Mouse (Mus musculus): ENCODE measurements around the gene Upf1.

The Upf1 gene

DNA sequence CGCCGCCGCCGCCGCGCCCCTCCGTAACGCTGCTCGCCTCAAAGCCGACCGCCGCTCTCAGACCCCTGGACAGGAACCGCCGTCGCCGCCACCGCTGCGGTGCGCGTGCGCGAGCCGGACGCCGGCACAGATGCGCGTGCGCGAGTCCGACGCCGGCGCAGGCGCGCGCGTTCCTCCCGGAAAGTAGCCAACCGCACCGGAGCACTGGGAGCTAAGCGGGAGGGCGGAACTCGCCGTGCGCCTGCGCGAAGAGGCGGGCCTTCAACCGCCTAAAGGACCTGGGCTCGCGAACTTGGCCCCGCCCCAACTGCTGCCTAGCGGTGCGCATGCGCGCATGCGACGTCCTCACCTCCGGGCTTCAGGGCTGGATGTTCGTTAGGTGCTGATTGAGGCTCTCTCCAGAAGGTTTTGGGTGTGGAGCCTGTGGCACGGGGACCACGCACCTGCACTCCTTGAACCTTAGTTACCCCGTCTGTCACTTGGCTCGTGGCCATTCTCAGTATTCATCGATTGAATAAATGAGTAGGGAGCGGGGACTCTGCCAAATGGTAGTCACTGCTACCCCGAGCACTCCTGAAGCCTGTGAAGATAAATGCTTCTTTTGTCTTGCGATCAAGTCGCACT, at the start of gene Upf1:
Gene Upf1, minus strand, starts transcription at position 85 of the 624 bp plus-strand sequence.
- peak; percentile 100 for DNase-seq

DNA sequence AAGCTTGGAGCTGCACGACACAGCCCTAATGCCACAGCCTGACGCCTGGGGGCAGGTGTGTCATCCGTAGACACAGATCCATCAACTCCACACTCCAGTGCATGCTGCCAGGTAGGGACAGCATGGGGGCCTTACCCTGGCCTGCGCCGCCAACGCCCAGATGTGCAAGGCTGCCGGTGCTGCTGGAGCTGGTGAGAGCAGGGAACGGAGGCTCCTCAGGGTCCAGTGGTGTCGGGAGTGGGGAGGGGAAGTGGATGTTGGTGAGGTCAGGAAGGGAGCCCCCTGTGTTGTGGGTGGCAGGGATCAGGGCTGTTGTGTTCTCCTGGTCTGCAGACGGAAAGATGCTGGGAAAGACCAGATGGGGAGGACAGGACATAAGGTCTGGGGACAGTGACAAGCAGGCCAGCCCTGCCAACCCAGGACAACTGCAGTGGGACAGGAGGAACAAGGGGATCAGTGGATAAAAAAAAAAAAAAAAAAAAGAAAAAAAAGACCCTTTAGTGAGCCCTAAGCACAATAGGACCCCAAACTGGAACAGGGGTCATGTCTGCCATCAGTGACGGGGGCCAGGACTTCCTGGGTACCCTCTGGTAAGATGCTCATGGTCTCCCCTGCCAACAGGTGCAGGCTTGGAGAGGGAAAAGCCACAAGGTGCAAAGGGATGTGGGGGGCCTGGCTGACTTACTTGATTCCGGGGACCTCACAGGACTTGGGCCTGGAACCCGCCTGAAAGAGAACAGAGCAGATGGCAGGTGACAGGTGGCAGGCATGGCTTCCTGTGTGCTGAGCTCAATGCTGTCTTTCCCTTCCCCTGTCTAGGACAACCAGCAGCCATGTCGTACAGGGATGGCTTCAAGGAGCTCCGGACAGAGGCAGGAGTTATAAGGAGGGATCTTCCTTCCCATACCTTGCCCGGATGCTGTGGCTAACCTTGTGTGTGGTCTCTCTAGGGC, 44.8 kb upstream of the Upf1 start:
- DNase-seq: no peak

DNA sequence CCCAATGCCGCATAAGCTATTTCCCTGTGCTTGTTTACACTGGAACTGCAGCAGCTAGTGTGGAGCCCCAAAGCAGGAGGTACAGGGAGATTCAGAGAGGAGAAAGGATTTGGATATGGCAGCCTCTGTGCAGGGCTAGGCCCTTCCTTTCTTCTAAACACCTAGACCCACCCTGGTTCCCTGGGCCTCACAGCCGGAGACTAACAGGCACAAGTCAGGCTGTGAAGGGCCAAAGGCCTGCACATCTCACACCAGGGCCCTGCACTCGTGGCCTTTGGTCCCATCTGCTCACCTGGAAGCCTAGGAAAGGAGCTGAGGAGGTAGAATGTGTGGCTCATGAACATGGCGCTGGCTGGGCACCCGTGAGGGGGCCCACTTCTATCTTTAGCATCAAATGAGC, 43.1 kb upstream of the Upf1 start:
- DNase-seq: no peak

DNA sequence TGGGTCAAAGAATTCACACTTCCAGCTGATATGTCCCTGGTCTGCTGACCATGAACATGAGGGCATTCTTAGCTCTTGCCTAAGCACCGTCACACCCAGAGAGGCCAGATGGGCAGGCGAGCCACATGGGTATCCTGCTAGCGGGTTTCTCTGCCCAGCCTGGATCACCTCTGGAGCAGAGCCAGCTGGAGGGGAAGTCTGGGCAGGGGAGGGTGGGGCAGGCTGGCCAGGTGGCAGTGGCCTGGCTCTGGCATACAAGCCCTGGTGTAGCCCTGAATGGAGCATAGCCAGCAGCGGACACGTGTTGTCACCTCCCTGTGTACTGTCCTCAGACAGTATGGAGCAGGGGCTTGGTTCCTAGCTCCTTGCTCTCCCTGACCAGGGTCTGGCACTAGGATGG, 42.6 kb upstream of the Upf1 start:
- no peak for DNase-seq

DNA sequence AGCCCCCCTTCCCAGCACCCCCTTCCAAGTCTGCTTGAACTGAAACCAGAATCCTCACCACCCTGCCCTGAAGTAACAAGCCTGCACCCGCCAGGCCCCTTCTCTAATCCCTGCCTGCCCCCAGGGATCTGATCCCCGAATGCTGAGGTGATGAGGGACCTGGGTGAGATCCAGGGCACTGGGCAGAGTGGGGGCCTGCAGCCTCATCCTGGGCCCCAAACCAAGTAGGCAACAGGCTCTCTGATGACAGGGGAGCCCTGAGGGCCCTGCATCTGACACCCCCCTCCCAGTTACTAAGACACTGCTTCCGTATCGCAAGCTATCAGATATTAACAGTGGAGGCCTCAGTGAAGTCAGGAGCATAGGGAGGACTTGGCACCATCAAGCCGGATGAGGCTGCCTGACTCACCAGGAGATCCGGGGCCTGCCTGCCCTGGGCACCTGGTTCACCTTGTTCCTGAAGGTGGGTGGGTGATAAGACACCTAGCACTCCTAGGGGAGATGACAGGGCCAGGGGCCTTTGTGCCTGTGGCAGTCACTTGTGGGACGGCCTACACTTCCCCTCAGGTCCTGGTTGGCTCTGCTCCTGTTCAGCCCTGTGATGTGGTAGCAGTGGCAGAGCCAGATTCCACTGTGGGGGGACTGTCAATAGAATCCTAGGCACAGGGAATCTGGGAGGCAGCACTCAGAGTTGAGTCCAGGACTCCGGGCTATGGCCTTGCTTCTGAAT, 41.4 kb upstream of the Upf1 start:
- no peak for DNase-seq

DNA sequence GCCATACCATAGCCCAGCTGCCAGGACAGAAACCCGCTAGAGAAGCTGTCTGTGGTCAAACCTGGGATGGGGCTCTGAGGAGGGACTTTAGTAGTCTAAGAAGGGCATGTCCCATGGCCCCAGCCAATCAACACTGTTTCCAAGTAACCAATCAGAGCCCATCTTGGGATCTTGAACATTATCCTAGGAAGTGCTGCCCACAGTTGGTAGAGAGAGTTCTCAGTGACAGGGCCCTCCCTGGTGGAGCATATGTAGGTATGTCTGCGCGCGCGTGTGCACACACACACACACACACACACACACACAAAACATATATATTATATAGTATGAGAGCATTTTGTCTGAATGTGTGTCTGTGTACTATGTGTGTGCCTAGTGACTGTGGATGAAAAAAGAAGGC, 40.0 kb upstream of the Upf1 start:
- DNase-seq: no peak

DNA sequence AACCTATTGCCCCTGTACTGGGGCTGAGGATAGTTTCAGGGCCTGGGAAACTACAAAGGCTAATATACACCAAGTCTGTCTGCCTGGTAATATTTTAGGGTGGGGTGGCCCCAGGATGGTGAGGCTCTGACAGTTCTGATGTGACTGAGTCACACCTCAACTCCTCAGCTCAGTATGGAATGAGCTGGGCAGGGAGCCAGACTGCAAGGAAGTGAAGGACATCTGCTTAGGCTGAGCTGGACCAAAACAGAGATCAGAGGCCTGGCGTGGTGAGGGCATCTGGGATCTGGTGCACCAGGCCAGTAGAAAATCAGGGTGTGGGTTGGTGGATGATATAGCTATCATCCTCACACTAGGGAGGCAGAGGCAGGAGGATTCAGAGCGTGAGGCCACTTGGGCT, 36.6 kb upstream of the Upf1 start:
- DNase-seq: no peak

DNA sequence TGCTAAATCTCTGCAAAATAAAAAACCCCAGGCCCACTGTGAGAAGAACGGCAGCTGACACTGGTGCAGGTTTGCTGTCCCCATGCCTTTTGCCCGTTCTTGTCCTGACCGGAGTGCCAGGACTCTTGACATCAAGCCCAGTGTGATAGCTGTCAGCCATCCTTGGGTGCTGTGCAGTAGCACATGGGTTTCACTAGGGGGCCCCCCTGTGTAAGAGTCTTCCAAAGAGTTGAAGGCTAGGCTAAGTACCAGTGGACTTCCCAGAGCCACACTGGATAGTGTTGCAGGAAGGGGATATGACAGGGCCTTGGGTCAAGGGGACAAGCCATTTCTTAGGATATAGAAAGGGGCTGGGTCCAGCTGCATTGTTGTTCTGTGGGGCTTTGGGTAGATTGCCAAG, 30.2 kb upstream of the Upf1 start:
- peak; percentile 38 for DNase-seq

DNA sequence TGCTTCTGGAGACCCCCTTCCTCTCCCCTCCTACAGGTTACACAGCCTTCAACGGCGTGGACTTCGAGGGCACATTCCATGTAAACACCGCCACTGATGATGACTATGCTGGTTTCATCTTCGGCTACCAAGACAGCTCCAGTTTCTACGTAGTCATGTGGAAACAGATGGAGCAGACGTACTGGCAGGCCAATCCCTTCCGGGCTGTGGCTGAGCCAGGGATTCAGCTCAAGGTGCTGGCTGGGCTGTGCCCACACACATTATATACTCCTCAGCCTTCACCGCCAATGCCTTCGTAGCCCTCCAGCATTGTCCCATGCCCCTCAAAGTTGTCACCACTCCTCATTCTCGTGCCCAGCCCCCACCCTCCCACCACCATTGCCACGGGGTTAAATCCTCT, 27.0 kb upstream of the Upf1 start:
- DNase-seq: peak; percentile 42

DNA sequence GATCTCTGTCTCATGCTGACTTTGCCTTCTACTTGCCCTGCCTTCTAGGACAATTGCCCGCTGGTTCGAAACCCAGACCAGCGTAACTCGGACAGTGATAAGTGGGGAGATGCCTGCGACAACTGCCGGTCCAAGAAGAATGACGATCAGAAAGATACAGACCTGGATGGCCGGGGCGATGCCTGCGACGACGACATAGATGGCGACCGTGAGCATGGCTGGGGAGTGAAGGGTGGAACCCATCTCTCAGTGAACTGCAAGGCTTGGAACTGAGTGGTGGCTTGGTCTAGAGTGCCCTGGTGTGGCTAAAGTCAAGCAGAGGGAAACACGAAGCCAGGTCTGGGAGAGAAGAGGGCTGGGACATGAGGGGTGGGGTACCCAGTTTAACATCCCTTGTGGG, 24.0 kb upstream of the Upf1 start:
- DNase-seq: no peak

DNA sequence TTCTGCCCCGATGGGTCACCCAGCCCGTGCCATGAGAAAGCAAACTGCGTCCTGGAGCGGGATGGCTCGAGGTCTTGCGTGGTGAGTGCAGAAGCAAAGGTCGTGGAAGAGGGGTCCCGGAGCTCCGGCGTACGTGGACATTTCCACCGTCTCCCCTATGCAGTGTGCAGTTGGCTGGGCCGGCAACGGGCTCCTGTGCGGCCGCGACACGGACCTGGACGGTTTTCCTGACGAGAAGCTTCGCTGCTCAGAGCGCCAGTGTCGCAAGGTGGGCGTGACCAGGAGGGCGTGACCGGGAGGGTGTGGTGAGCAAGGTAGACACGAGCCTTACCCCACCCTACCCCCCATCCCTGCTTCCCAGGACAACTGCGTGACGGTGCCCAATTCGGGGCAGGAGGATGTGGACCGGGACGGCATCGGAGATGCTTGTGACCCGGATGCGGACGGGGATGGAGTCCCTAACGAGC, 23.2 kb upstream of the Upf1 start:
- DNase-seq: no peak

DNA sequence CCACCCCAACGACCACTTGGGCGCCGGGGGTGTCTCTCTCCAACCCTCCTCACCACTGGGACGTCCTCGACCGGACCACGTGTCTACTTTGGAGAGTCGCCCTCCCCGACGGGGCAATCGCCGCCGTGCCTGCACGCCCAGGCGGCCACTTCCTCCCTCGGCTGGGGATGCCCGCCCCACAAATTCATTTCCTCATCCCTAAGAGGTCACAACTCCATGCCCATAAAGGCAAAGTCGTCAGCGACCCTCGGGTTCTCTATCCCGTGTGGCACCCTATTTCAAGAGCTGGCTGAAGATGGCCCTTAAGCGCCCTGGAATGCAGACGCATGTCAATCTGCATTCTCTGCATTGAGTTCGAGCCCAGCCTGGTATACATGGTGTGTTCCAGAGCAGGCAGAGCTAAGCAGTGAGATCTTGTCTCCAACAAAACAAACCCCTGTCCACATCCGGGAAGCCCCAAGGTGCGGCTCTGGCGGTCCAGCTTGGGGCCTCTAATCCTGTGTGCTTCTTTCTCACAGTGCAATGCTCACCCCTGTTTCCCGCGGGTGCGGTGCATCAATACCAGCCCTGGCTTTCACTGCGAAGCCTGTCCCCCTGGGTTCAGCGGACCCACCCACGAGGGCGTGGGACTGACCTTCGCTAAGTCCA, 22.3 kb upstream of the Upf1 start:
- DNase-seq: no peak

DNA sequence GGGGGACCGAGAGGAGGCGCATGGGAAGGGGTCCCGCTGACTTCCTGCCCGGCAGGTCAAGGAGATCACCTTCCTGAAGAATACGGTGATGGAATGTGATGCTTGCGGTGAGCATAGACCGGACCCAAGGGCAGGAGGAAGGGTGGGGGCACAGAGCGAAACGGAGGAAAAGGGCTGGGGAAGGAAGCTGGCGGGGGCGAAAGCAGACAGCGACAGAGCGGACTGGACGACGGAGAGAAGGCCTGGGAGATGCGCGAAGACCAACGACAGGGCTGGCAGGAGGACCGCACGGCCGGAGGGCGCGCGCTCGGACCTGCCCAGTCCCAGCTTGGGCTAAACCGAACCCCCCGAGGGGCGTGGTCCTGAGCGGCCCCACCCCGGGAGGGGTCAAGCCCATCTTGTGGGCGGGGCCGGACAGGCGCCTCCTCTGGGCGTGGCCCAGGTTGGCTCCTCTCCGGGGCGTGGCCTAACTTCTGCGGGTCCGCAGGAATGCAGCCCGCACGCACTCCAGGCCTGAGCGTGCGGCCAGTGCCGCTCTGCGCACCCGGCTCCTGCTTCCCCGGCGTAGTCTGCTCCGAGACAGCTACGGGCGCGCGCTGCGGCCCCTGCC, 21.3 kb upstream of the Upf1 start:
- no peak for DNase-seq

DNA sequence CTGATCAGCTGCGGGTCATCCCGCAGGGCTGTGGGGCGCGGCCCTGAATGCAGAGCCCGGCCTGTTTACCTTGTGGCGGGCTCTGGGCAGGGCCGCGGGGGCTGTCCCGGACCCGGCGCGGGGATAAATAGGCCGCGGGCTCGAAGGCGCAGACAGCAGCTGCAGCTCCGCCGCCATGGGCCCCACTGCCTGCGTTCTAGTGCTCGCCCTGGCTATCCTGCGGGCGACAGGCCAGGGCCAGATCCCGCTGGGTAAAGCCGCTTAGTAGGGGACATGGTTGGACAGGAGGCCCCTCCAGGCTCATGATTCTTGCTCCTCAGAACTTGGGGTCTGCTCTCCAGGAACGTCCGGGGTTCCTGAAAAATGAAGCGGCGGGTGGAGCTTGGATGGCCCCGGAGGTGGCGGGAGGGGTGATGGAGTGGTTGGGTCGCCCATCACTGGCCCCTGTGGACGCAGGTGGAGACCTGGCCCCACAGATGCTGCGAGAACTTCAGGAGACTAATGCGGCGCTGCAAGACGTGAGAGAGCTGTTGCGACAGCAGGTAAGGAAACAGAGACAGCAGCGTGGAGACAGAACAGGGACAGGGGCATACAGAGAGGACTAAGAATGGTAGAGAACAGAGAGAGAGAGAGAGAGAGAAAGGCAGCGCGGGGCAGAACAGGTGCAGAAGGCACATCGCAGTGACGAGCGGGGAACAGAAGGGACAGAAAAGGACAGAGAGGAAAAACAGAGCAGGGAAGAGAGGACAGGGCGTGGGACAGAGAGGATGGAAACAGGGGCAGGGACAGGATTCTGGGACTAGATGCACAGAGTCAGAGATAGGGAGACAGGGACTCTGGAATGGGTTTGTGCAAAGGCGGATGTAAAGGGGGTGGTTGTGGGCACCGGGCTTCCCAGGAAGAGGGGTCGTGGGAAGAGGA, 20.6 kb upstream of the Upf1 start, which contains the start of gene Comp:
Gene Comp, plus strand, starts transcription at position 162 of the 921 bp plus-strand sequence.
- no peak for DNase-seq

DNA sequence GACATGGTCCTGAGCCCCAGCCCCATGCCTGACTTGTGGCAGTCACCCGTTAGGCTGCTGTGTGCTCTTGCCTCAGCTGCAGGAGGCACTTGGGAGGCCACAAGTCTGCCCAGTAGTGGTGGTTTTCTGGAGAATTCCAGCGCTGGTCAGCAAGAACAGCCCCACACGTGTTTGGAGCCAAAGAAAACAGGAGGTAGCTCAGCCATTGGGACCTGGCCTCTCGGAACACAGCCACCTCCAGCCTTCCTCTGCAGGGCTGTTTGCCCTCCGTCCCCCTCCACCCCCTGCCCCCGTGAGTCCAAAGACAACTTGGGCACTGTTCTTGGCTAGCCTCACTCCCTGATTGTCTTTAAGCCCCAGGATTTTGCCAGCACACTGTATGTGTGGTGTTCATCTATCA, 18.9 kb upstream of the Upf1 start:
- no peak for DNase-seq

DNA sequence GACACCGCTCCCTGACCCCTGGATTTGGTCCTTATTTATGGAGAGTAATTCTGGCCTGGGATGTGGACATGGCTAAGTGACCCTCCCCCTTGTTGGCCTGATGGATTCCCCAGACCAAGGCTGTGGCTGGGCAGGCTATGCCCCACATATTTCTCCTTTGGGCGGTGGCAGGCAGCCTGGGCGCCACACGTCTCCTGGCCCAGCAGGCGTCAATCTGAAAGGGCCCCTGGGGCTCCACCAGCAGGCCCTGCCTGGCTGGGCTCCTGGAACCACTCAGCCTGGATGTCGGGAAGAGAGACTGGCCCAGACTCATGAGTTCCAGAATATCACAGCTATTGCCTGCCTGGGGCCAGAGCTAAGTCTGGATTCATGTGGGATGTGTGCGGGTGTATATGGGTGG, 17.4 kb upstream of the Upf1 start:
- DNase-seq: no peak

DNA sequence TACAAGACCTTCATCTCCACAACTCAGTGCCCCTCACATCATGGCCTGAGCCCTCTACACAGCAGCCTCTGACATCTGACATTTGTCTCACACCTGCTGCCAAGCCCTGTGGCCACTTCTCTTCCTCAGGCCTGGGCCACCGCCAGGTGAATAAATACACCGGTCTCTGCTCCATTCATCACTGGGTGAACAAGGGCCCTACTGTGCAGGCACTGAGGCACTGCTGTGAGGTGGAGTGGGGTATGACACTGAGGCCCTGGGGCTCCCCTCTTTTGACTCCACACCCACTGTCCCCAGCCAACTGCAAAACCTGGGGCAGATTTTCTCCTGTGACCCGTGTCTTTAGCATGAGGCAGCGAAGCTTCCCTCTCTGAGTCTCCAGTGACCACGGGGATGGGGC, 13.5 kb upstream of the Upf1 start:
- no peak for DNase-seq

DNA sequence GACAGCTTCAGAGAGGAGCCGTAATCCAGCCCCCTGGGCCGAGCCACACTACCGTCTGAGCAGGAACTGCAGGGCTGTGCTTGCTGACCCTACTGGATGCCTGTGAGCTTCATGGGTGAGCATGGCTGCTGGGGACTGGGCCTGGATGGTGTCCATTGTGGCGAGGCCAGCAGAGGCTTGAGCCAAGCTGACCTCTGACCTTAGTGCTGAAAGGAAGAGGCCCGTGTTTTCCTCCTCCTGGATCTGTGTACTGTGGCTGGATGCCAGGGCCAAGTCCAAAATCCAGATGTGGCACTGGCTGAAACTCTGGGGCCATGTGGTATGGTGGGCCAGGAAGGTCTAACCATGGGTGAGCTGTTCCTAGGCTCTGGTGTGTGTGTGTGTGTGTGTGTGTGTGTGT, 11.0 kb upstream of the Upf1 start:
- DNase-seq: no peak

DNA sequence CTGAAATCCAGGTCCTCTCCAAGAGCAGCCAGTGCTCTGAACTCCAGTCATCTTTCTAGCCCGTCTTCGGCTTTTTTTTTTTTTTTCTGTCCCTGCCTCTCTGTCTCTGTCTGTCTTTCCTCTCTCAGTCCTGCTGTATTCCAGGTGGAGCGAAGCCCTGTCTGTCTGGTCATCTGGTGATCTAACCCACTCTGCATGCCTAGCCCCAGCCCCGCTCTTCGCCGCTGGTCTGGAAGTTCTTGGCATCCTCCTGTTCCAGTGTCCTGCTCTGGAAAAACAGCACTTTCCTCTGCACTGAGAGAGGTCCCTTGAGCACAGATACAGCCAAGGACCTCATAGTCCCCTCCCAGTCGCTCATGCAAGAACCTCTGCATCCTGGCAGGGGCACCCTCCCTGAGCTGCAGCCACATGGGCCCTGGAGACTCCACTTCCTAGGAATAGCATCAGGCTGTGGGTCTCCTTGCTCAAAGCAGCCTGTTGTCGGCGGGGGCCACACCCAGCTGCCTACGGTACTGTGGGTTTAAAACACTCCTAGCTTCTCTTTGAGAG, 8.5 kb upstream of the Upf1 start:
- no peak for DNase-seq

DNA sequence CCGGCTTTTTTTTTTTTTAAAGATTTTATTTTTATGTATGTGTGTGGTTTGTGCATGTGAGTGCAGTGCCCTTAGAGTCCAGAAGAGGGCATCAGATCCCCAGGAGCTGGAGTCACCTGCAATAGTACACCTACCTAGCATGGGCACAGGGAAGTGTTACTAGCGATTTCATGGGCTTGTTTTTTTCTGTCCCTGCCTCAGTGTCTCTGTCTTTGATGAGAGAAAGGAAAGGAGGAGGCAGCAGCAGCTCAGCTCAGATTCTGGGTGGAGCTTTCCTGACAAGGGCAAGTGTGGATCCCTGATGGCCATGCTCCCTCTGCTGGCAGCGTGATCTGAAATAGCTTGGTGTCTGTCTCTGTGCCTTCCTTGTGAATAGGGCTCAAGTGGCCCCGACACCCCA, 7.7 kb upstream of the Upf1 start:
- no peak for DNase-seq

DNA sequence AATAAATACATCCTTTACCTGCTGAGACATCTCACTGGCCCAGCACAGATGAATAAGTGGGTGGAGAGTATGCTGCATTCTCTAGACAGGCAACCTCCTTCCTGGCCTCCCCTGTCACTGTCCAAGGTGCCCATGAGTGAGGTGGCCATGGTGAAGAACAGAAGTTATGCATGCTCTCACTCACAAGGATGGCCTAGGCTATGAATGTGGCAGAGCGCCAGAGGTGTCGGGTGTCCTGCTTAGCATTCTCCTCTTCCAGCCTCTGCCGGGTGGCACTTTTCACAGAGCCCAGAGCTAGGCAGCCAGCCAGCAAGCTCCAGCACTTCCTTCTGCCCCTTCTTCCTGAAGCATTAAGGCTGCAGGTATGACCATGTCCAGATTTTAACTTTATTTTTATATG, 6.3 kb upstream of the Upf1 start:
- DNase-seq: no peak

All from right cerebral cortex, postnatal 25 days (tissue).